Mouse (Mus musculus) liver, adult 2 months (tissue): ENCODE data around the gene Sumo1. TPM values are rescaled to one million over a fixed set of nuclear protein-coding genes. Genes with fewer than 3 reads are reported as not detected.

ENCODE experiments used
- DNase-seq: peaks from one replicate; pipeline ENCODE4 v3.0.0-alpha.2; 2011; ENCODE audit warnings: low read depth, low spot score; ENCODE audit errors: extremely low read depth
- H3K27ac ChIP-seq: fragments of 200-500 bp; replicated peaks from 2 replicates; pipeline ENCODE4 v1.5.1; 2012; ENCODE audit warnings: low read depth, mild to moderate bottlenecking, control low read depth, inconsistent platforms, low read length; ENCODE audit not compliant: insufficient read depth
- H3K27me3 ChIP-seq: fragments of 200-500 bp; 2 replicates; pipeline ENCODE4 v1.6.1; 2012; ENCODE audit warnings: mild to moderate bottlenecking, moderate library complexity, low read length, inconsistent platforms; ENCODE audit not compliant: control insufficient read depth, insufficient read depth
- H3K36me3 ChIP-seq: fragments of 200-500 bp; 2 replicates; pipeline ENCODE4 v1.6.1; 2012; ENCODE audit warnings: low read length, inconsistent platforms; ENCODE audit not compliant: control insufficient read depth, insufficient read depth
- H3K4me1 ChIP-seq: fragments of 200-500 bp; 2 replicates; pipeline ENCODE4 v1.6.1; 2011; ENCODE audit warnings: low read length; ENCODE audit not compliant: control insufficient read depth, insufficient read depth
- H3K4me3 ChIP-seq: fragments of 200-500 bp; 2 replicates; pipeline ENCODE4 v1.5.1; 2011; ENCODE audit warnings: low read depth, mild to moderate bottlenecking, control low read depth, low read length, moderate library complexity; ENCODE audit not compliant: insufficient read depth
- H3K79me2 ChIP-seq: fragments of 200-500 bp; 2 replicates; pipeline ENCODE4 v1.6.1; 2012; ENCODE audit warnings: inconsistent platforms, mild to moderate bottlenecking, low read length, moderate library complexity; ENCODE audit not compliant: control insufficient read depth, insufficient read depth
- H3K9ac ChIP-seq: fragments of 200-500 bp; 2 replicates; pipeline ENCODE4 v1.6.1; 2012; ENCODE audit warnings: low read depth, mild to moderate bottlenecking, control low read depth, inconsistent platforms, low read length
- CTCF ChIP-seq: fragments of 200-500 bp; IDR thresholded peaks from 2 replicates; pipeline ENCODE4 v1.5.1; 2011; ENCODE audit warnings: low read depth, low read length, control low read depth
- POLR2A ChIP-seq: fragments of 200-500 bp; IDR thresholded peaks from 2 replicates; pipeline ENCODE4 v1.6.1; 2011; ENCODE audit warnings: low read length, control low read depth; ENCODE audit not compliant: insufficient read depth; ENCODE audit errors: extremely low read depth
- WGBS: fragments of 180-500 bp; shearing (Covaris S2); methylation state at CpG from one replicate; pipeline ENCODE4 v1.1.7; 2018; 5-methylcytosine and 5-hydroxymethylcytosine counted together
- polyA plus RNA-seq: library from polyadenylated mRNA; depleted of rRNA; stranded (reverse); fragments of >200 nt; gene quantifications from 2 replicates; pipeline ENCODE4 v1.2.3, GENCODE M21; 2012
- total RNA-seq: library from RNA; depleted of rRNA; stranded (reverse); fragments of >200 nt; gene quantifications from 2 replicates; pipeline ENCODE4 v1.2.3, GENCODE M21; 2014

Gene Sumo1
- total and polyA plus RNA-seq, 2 experiments: 7.5 to 55.1 TPM

- no peak overlapping the region for H3K27ac ChIP-seq
- peaks cover 2% of the 10 kb centered on the region for H3K4me1 ChIP-seq
- no peak overlapping the region for H3K9ac ChIP-seq
- TF ChIP-seq CTCF: no peak
- TF ChIP-seq POLR2A: no peak
- H3K36me3 ChIP-seq: no peaks in the 10 kb centered on the region
- H3K79me2 ChIP-seq: no peaks in the 10 kb centered on the region
- DNase-seq: no peak
- H3K4me3 ChIP-seq: no peak overlapping the region
- no peaks in the 10 kb centered on the region for H3K27me3 ChIP-seq
- 34% methylated on average over 6 of the region's 6 CpGs for WGBS
Observed at GRCm38 (mm10) chr1:59629194-59629593, 41.4 kb downstream of the Sumo1 start.

DNA sequence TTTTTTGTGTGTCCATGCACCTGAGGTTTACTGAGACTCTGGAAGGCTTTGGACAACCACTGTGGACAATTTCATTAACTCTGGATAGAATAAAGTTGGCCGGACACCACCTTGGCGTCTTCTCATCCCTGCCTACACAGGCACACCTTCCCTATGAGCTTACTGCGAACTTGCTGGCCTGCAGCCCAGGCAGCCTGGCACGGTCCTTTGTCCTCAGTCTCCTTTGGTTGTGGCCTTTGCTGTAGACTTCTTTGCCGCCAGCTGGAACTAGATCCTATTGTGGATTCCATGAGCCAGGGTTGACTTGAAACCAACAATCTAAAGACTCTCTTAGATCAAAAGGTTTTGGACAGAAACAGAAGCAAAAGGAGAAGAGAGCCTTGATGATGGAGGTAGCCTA lies 45.2 kb downstream of the Sumo1 start:
- Histone ChIP-seq H3K27ac (no peak overlapping the region), H3K27me3 (no peaks in the 10 kb centered on the region), H3K4me3 (no peak overlapping the region), H3K79me2 (no peaks in the 10 kb centered on the region), H3K4me1 (no peaks in the 10 kb centered on the region; the same call in 1 of the 2 replicates), H3K9ac (no peak overlapping the region), H3K36me3 (no peaks in the 10 kb centered on the region)
- peak; percentile 65 for DNase-seq
- TF ChIP-seq POLR2A (no peak), CTCF (no peak)
- whole genome bisulfite sequencing: 29% methylated on average over 5 of the region's 5 CpGs

DNA sequence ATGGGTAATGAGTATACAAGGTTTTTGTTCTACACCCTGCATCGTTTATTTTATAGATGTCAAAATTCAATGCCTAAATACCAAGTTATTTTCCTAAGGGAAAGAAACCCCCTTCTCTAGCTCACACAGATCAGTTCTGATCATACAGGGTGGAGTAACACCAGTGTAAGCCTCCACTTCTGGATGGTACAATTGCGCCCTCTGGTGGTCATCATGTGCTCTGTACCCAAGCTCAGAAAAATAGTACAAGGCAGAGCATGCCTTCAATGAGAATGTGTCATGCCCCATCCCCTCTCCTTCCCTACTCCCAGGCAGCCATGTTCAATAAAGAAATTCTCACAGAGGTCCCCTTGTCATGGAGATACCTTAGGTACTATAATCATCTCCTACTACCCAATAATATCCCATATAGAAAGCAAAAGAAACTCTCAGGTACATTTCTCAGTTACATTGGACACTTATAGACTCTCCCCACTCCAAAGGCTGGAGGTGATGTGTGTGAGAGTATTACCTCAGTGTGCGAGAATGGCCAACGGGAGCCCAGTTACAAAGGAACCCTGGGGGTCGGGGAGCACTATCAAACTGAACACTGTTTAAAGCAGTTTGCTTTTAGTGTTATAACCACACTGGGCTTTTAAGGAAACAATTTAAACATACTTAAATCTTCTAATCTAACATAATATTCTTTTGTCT lies 47.2 kb downstream of the Sumo1 start:
- H3K9ac ChIP-seq: no peak overlapping the region
- H3K79me2 ChIP-seq: no peaks in the 10 kb centered on the region
- H3K27ac ChIP-seq: no peak overlapping the region
- no peaks in the 10 kb centered on the region for H3K27me3 ChIP-seq
- 26% methylated on average over 5 of the region's 5 CpGs for WGBS
- H3K36me3 ChIP-seq: no peaks in the 10 kb centered on the region
- no peak overlapping the region for H3K4me3 ChIP-seq
- DNase-seq: peak; percentile 62
- TF ChIP-seq CTCF: peak; percentile 72
- no peak for TF ChIP-seq POLR2A
- no peaks in the 10 kb centered on the region; the same call in 1 of the 2 replicates for H3K4me1 ChIP-seq

DNA sequence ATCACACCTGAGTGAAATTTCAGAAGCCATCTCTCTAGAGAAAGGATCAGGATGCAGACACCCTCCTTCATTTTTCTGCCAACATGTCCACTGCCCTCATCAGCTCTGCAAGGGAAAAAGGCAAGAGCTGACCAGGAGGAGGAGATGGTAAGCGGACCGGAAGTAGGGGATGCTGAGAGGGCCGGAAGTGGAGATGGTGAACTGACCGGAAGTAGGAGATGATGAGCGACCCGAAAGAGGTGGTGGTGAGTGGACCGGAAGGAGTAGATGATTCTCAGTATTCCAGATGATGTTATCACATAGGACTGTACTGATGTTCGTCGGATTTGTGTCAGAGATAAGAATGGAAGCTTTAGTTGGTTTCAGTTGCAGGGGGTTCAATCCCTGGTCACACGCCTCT lies 51.4 kb downstream of the Sumo1 start:
- Histone ChIP-seq H3K27ac (no peak overlapping the region), H3K36me3 (no peaks in the 10 kb centered on the region), H3K27me3 (no peaks in the 10 kb centered on the region), H3K4me3 (no peak overlapping the region), H3K9ac (no peak overlapping the region), H3K79me2 (no peaks in the 10 kb centered on the region), H3K4me1 (no peaks in the 10 kb centered on the region)
- no peak for DNase-seq
- no peak for TF ChIP-seq POLR2A
- no peak for TF ChIP-seq CTCF
- WGBS: 86% methylated on average over 10 of the region's 10 CpGs

DNA sequence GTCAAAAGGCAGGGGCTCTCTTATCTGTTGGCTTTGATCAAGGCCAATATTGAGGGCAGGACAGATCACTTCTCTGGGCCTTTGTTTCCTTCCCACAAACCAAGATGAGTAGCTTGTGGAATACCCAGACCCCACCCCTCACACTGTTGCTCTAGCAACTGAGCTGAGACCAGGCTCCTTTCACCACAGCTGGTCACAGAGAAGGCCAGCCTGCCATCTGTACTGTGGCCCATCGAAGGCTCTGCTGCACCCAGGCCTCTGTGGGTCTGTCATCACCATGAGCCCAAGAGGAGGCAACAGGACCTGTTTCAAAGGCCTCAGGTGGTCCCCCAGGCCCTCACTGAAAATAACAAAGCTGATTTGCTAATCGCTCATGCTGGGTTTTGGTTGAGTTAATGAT lies 55.6 kb downstream of the Sumo1 start:
- Histone ChIP-seq H3K4me3 (no peak overlapping the region), H3K9ac (no peak overlapping the region), H3K4me1 (no peaks in the 10 kb centered on the region), H3K27me3 (no peaks in the 10 kb centered on the region), H3K36me3 (no peaks in the 10 kb centered on the region), H3K79me2 (no peaks in the 10 kb centered on the region), H3K27ac (no peak overlapping the region)
- TF ChIP-seq CTCF (no peak), POLR2A (no peak)
- DNase-seq: no peak
- 81% methylated on average over 2 of the region's 2 CpGs for WGBS

DNA sequence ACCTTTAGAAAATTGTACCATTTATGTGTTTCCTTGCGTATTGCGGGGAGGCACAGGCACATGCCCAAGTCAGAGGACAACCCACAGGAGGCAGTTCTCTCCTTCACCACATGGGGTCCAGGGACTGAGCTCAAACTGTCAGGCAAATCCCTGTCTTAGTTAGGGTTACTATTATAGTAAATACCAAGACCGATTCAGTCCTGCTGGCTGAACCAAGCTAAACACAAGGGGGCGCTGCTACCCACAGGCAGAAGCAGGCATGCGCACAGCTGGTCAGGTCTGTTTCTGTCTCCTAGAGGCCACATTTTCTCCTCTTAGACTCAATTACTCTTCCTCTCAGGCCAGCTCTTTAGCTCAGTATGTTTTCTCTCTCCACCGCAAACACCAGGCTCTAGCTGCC lies 56.8 kb downstream of the Sumo1 start:
- peak; percentile 19 for DNase-seq
- no peaks in the 10 kb centered on the region for H3K36me3 ChIP-seq
- H3K4me3 ChIP-seq: no peak overlapping the region
- H3K9ac ChIP-seq: no peak overlapping the region
- H3K79me2 ChIP-seq: no peaks in the 10 kb centered on the region
- TF ChIP-seq CTCF: peak; percentile 72
- no peak for TF ChIP-seq POLR2A
- H3K27me3 ChIP-seq: no peaks in the 10 kb centered on the region
- H3K4me1 ChIP-seq: no peaks in the 10 kb centered on the region
- WGBS: 61% methylated on average over 6 of the region's 6 CpGs
- no peak overlapping the region for H3K27ac ChIP-seq
